Mouse (Mus musculus) midbrain, embryonic 16.5 days (tissue): ENCODE results near the gene Olfr1223. TPM values are rescaled to one million over a fixed set of nuclear protein-coding genes. Genes with fewer than 3 reads are reported as not detected.

ENCODE experiments used
- ATAC-seq: fragments of 200-750 bp; cut with Nextera tagmentation; 2 replicates; pipeline ENCODE4 v1.8.0; 2017; ENCODE audit warnings: moderate TSS enrichment
- H3K27ac ChIP-seq: fragments of 300-500 bp; sonication (generic); 2 replicates; pipeline ENCODE4 v1.5.1; 2014; ENCODE audit warnings: mild to moderate bottlenecking, low read length, mixed read lengths
- H3K27me3 ChIP-seq: fragments of 300-500 bp; sonication (generic); 2 replicates; pipeline ENCODE4 v1.6.1; 2014; ENCODE audit warnings: low read depth, low read length, mixed read lengths; ENCODE audit not compliant: control insufficient read depth, insufficient read depth
- H3K36me3 ChIP-seq: fragments of 300-500 bp; sonication (generic); 2 replicates; pipeline ENCODE4 v1.6.1; 2014; ENCODE audit warnings: mild to moderate bottlenecking, low read length, moderate library complexity, mixed read lengths; ENCODE audit not compliant: control insufficient read depth, insufficient read depth
- H3K4me1 ChIP-seq: fragments of 300-500 bp; sonication (generic); 2 replicates; pipeline ENCODE4 v1.6.1; 2014; ENCODE audit warnings: mild to moderate bottlenecking, low read length, mixed read lengths; ENCODE audit not compliant: control insufficient read depth, insufficient read depth
- H3K4me2 ChIP-seq: fragments of 300-500 bp; sonication (generic); 2 replicates; pipeline ENCODE4 v1.6.1; 2014; ENCODE audit warnings: mild to moderate bottlenecking, low read length, mixed read lengths
- H3K4me3 ChIP-seq: fragments of 300-500 bp; sonication (generic); 2 replicates; pipeline ENCODE4 v1.5.1; 2014; ENCODE audit warnings: low read depth, mild to moderate bottlenecking, low read length, moderate library complexity, mixed read lengths
- H3K9ac ChIP-seq: fragments of 300-500 bp; sonication (generic); 2 replicates; pipeline ENCODE4 v1.6.1; 2014; ENCODE audit warnings: low read depth, low read length, mixed read lengths
- H3K9me3 ChIP-seq: fragments of 300-500 bp; sonication (generic); replicated peaks from 2 replicates; pipeline ENCODE4 v1.6.1; 2014; ENCODE audit warnings: mild to moderate bottlenecking, low read length, mixed read lengths; ENCODE audit not compliant: control insufficient read depth, poor library complexity, severe bottlenecking
- WGBS: fragments of 180-500 bp; shearing (Covaris S2); extraction: QIAGEN DNeasy Blood & Tissue Kit; methylation state at CpG from one replicate; pipeline ENCODE4 v1.1.7; 2014; 5-methylcytosine and 5-hydroxymethylcytosine counted together
- polyA plus RNA-seq: library from polyadenylated mRNA; unstranded; fragments of >200 nt; fragmentation: Nextera tagmentation; extraction: Ambion mirVana; gene quantifications from 2 replicates; pipeline ENCODE4 v1.2.1, GENCODE M21; 2015

The Olfr1223 gene
- polyA plus RNA-seq, 1 experiment from 2014 or later = not detected

DNA sequence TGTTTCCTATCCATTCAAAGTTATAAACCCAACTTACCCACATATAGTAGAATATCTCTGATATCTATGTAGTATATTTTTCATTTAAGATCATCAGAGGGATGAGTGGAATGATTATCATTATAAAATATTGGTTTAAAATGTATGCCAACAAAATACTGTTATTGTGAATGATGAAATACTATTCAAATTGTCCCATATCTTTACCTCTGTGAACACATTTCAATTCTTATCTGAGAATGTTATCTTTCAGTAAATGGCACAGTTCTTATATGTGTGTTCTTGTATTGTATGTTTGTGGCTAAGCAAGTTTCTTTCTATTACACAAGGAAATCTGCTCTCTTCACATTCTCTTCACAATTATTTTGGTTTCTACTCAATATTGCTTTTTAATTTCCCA lies 45.7 kb downstream of the Olfr1223 start:
- Histone ChIP-seq H3K4me3 (no peak overlapping the region), H3K9me3 (no peaks in the 10 kb centered on the region), H3K9ac (no peak overlapping the region), H3K27ac (no peak overlapping the region), H3K27me3 (no peaks in the 10 kb centered on the region), H3K36me3 (no peaks in the 10 kb centered on the region), H3K4me2 (no peak overlapping the region), H3K4me1 (no peaks in the 10 kb centered on the region)
- ATAC-seq = no peak

DNA sequence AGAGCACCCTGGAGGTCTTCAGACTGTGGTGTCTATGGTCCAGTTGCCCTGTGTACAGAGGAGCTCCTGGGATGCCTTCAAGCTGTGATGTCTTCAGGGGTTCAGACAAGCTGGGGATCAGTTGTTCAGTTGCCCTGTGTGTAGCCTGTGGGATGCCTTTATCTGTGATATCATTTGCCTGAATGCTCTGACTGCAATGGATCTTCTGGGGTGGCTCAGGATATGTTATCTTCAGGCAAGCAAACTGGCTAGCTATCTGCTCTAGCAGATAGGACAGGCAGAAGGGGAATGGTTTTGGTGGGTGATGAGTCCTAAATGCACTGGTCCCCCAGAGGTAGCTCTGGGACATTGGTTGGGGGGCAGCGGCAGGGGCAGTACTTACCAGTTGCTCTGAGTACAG lies 57.5 kb downstream of the Olfr1223 start:
- Histone ChIP-seq H3K4me3 (no peak overlapping the region), H3K36me3 (no peaks in the 10 kb centered on the region), H3K4me1 (no peaks in the 10 kb centered on the region), H3K9me3 (no peaks in the 10 kb centered on the region), H3K27ac (no peak overlapping the region), H3K9ac (no peak overlapping the region), H3K4me2 (no peak overlapping the region), H3K27me3 (no peaks in the 10 kb centered on the region)
- WGBS = 92% methylated on average over 1 of the region's 1 CpGs
- ATAC-seq = no peak

Other genes with a start within 250 kb of the Olfr1223 start
- not detected in 2 replicates for gene Olfr1208, start 249.2 kb downstream of the Olfr1223 start, polyA plus RNA-seq
- not detected in 2 replicates for gene Olfr1209, start 236.4 kb downstream of the Olfr1223 start, polyA plus RNA-seq
- gene Olfr1211, start 213.4 kb downstream of the Olfr1223 start, polyA plus RNA-seq = not detected in 2 replicates
- gene Olfr1212, start 197.6 kb downstream of the Olfr1223 start, polyA plus RNA-seq = not detected in 2 replicates
- not detected in 2 replicates for gene Gm13762, start 171.3 kb downstream of the Olfr1223 start, polyA plus RNA-seq
- not detected in 2 replicates for gene Olfr1214, start 158.9 kb downstream of the Olfr1223 start, polyA plus RNA-seq
- not detected in 2 replicates for gene Olfr1215, start 144.6 kb downstream of the Olfr1223 start, polyA plus RNA-seq
- not detected in 2 replicates for gene Olfr1216, start 133.2 kb downstream of the Olfr1223 start, polyA plus RNA-seq
- not detected in 2 replicates for gene Olfr1217, start 119.5 kb downstream of the Olfr1223 start, polyA plus RNA-seq
- not detected in 2 replicates for gene Olfr1218, start 90.4 kb downstream of the Olfr1223 start, polyA plus RNA-seq
- gene Olfr1219, start 68.0 kb downstream of the Olfr1223 start, polyA plus RNA-seq = not detected in 2 replicates
- not detected in 2 replicates for gene Olfr1220, start 44.7 kb downstream of the Olfr1223 start, polyA plus RNA-seq
- gene Olfr1221, start 34.3 kb downstream of the Olfr1223 start, polyA plus RNA-seq = not detected in 2 replicates
- gene Olfr1222, start 18.5 kb downstream of the Olfr1223 start, polyA plus RNA-seq = not detected in 2 replicates
- gene Olfr1224-ps1, start 12.5 kb upstream of the Olfr1223 start, polyA plus RNA-seq = not detected in 2 replicates
- gene Olfr1225, start 23.1 kb upstream of the Olfr1223 start, polyA plus RNA-seq = not detected in 2 replicates
- not detected in 2 replicates for gene Olfr1226, start 48.5 kb upstream of the Olfr1223 start, polyA plus RNA-seq
- not detected in 2 replicates for gene Olfr1228, start 102.5 kb upstream of the Olfr1223 start, polyA plus RNA-seq
- not detected in 2 replicates for gene Olfr1229, start 136.5 kb upstream of the Olfr1223 start, polyA plus RNA-seq
- not detected in 2 replicates for gene Olfr1230, start 145.7 kb upstream of the Olfr1223 start, polyA plus RNA-seq
- not detected in 2 replicates for gene Olfr1231, start 155.5 kb upstream of the Olfr1223 start, polyA plus RNA-seq
- gene Olfr1232, start 178.1 kb upstream of the Olfr1223 start, polyA plus RNA-seq = not detected in 2 replicates
- not detected in 2 replicates for gene Olfr1233, start 190.8 kb upstream of the Olfr1223 start, polyA plus RNA-seq
- gene Olfr1234, start 213.3 kb upstream of the Olfr1223 start, polyA plus RNA-seq = not detected in 2 replicates